Mouse (Mus musculus): Measurements from ENCODE around the gene Lemd1. TPM values are rescaled to one million over a fixed set of nuclear protein-coding genes. Genes with fewer than 3 reads are reported as not detected.

Lemd1 gene
- polyA plus RNA-seq, 1 experiment from 2014 or later: 22.6 TPM

GRCm38 (mm10) chr1:132196337-132196736 is 5.1 kb downstream of the Lemd1 start:
- Histone ChIP-seq H3K9me3 (no peaks in the 10 kb centered on the region), H3K4me3 (no peak overlapping the region), H3K36me3 (no peaks in the 10 kb centered on the region), H3K4me1 (replicated peaks) (peaks cover 98% of the 10 kb centered on the region), H3K9ac (peak overlapping the region; percentile 56), H3K4me2 (peak overlapping the region; percentile 86), H3K27me3 (0 out of 2 replicates have a peak, but pooled peaks cover 6% of the 10 kb centered on the region), H3K27ac (replicated peaks) (no peak overlapping the region)
- no peak for ATAC-seq (ENCODE audit: low read depth)
- WGBS: 9% methylated on average over 7 of the region's 7 CpGs

- H3K9me3 ChIP-seq: no peaks in the 10 kb centered on the region
- H3K4me1 ChIP-seq (replicated peaks): peaks cover 98% of the 10 kb centered on the region
- H3K4me2 ChIP-seq: peak overlapping the region; percentile 24; the same call in 1 of the 2 replicates
- no peak overlapping the region for H3K4me3 ChIP-seq
- H3K27me3 ChIP-seq: 0 out of 2 replicates have a peak, but pooled peaks cover 2% of the 10 kb centered on the region
- H3K36me3 ChIP-seq: no peaks in the 10 kb centered on the region
- no peak for ATAC-seq (ENCODE audit: low read depth)
- peak overlapping the region; percentile 22; the same call in 1 of the 2 replicates for H3K9ac ChIP-seq
- WGBS: 4% methylated on average over 9 of the region's 9 CpGs
- H3K27ac ChIP-seq (replicated peaks): peak overlapping the region; percentile 28; the same call in 1 of the 2 replicates
Measured at GRCm38 (mm10) chr1:132197666-132198065, 6.4 kb downstream of the Lemd1 start.

- Histone ChIP-seq H3K9ac (0 out of 2 replicates have a peak overlapping the region, but pooled peaks have one; percentile 22), H3K9me3 (no peaks in the 10 kb centered on the region), H3K4me2 (0 out of 2 replicates have a peak overlapping the region, but pooled peaks have one; percentile 24), H3K27me3 (no peaks in the 10 kb centered on the region), H3K27ac (replicated peaks) (no peak overlapping the region), H3K36me3 (no peaks in the 10 kb centered on the region), H3K4me3 (no peak overlapping the region), H3K4me1 (replicated peaks) (peaks cover 89% of the 10 kb centered on the region)
- 71% methylated on average over 16 of the region's 16 CpGs for WGBS
- no peak for ATAC-seq (ENCODE audit: low read depth)
Measured at GRCm38 (mm10) chr1:132198401-132199071, 7.3 kb downstream of the Lemd1 start.

- ATAC-seq (ENCODE audit: low read depth): no peak
Measured at GRCm38 (mm10) chr1:132199244-132199643, 8.0 kb downstream of the Lemd1 start.

GRCm38 (mm10) chr1:132199934-132200333 is 8.7 kb downstream of the Lemd1 start:
- Histone ChIP-seq H3K9me3 (no peaks in the 10 kb centered on the region), H3K9ac (peak overlapping the region; percentile 64), H3K4me2 (peak overlapping the region; percentile 45), H3K36me3 (peaks cover 8% of the 10 kb centered on the region; the same call in 1 of the 2 replicates), H3K4me1 (replicated peaks) (peaks cover 78% of the 10 kb centered on the region), H3K4me3 (peak overlapping the region; percentile 7), H3K27ac (replicated peaks) (peak overlapping the region; percentile 34), H3K27me3 (no peaks in the 10 kb centered on the region)
- WGBS: 11% methylated on average over 12 of the region's 12 CpGs
- no peak for ATAC-seq (ENCODE audit: low read depth)

More at GRCm38 (mm10) chr1:132199244-132199643, 8.0 kb downstream of the Lemd1 start:
- Histone ChIP-seq H3K36me3 (peaks cover 3% of the 10 kb centered on the region; the same call in 1 of the 2 replicates), H3K4me3 (no peak overlapping the region), H3K9ac (no peak overlapping the region), H3K9me3 (no peaks in the 10 kb centered on the region), H3K4me2 (no peak overlapping the region), H3K27me3 (no peaks in the 10 kb centered on the region), H3K27ac (replicated peaks) (no peak overlapping the region), H3K4me1 (replicated peaks) (peaks cover 82% of the 10 kb centered on the region)
- 70% methylated on average over 6 of the region's 6 CpGs for WGBS

GRCm38 (mm10) chr1:132200562-132201510 is 9.6 kb downstream of the Lemd1 start:
- no peaks in the 10 kb centered on the region for H3K9me3 ChIP-seq
- H3K27me3 ChIP-seq: no peaks in the 10 kb centered on the region
- peak overlapping the region; percentile 27 for H3K4me3 ChIP-seq
- 7% methylated on average over 11 of the region's 11 CpGs for WGBS
- H3K27ac ChIP-seq (replicated peaks): peak overlapping the region; percentile 66; the same call in 1 of the 2 replicates
- peak; percentile 86 for ATAC-seq (ENCODE audit: low read depth)
- peaks cover 71% of the 10 kb centered on the region for H3K4me1 ChIP-seq (replicated peaks)
- peak overlapping the region; percentile 64 for H3K9ac ChIP-seq
- H3K36me3 ChIP-seq: peaks cover 16% of the 10 kb centered on the region
- peak overlapping the region; percentile 45 for H3K4me2 ChIP-seq

GRCm38 (mm10) chr1:132201511-132201860 is 10.3 kb downstream of the Lemd1 start:
- Histone ChIP-seq H3K4me3 (peak overlapping the region; percentile 27; the same call in 1 of the 2 replicates), H3K4me1 (replicated peaks) (peaks cover 71% of the 10 kb centered on the region)
- ATAC-seq (ENCODE audit: low read depth): no peak

GRCm38 (mm10) chr1:132201936-132202335 is 10.7 kb downstream of the Lemd1 start:
- no peaks in the 10 kb centered on the region for H3K27me3 ChIP-seq
- peaks cover 22% of the 10 kb centered on the region for H3K36me3 ChIP-seq
- H3K4me3 ChIP-seq: peak overlapping the region; percentile 27; the same call in 1 of the 2 replicates
- H3K9me3 ChIP-seq: no peaks in the 10 kb centered on the region
- 0 out of 2 replicates have a peak overlapping the region, but pooled peaks have one; percentile 64 for H3K9ac ChIP-seq
- 63% methylated on average over 2 of the region's 2 CpGs for WGBS
- H3K27ac ChIP-seq (replicated peaks): no peak overlapping the region
- ATAC-seq (ENCODE audit: low read depth): no peak
- H3K4me1 ChIP-seq (replicated peaks): peaks cover 69% of the 10 kb centered on the region
- peak overlapping the region; percentile 45; the same call in 1 of the 2 replicates for H3K4me2 ChIP-seq

More at GRCm38 (mm10) chr1:132201511-132201860, 10.3 kb downstream of the Lemd1 start:
- H3K36me3 ChIP-seq: peaks cover 22% of the 10 kb centered on the region
- WGBS: 31% methylated on average over 4 of the region's 4 CpGs
- H3K27ac ChIP-seq (replicated peaks): peak overlapping the region; percentile 66; the same call in 1 of the 2 replicates
- no peaks in the 10 kb centered on the region for H3K27me3 ChIP-seq
- no peaks in the 10 kb centered on the region for H3K9me3 ChIP-seq
- H3K9ac ChIP-seq: peak overlapping the region; percentile 64
- peak overlapping the region; percentile 45 for H3K4me2 ChIP-seq

- H3K9ac ChIP-seq: no peak overlapping the region
- ATAC-seq (ENCODE audit: low read depth): no peak
- peaks cover 69% of the 10 kb centered on the region for H3K4me1 ChIP-seq (replicated peaks)
- H3K27me3 ChIP-seq: no peaks in the 10 kb centered on the region
- no peak overlapping the region for H3K27ac ChIP-seq (replicated peaks)
- H3K36me3 ChIP-seq: peaks cover 22% of the 10 kb centered on the region
- no peak overlapping the region for H3K4me2 ChIP-seq
- no peaks in the 10 kb centered on the region for H3K9me3 ChIP-seq
- 91% methylated on average over 5 of the region's 5 CpGs for WGBS
- H3K4me3 ChIP-seq: no peak overlapping the region
Measured at GRCm38 (mm10) chr1:132202771-132203170, 11.5 kb downstream of the Lemd1 start.

GRCm38 (mm10) chr1:132205958-132206357 is 14.7 kb downstream of the Lemd1 start:
- Histone ChIP-seq H3K36me3 (peaks cover 22% of the 10 kb centered on the region), H3K4me2 (no peak overlapping the region), H3K4me3 (no peak overlapping the region), H3K27me3 (no peaks in the 10 kb centered on the region), H3K9ac (no peak overlapping the region), H3K4me1 (replicated peaks) (peaks cover 69% of the 10 kb centered on the region), H3K9me3 (no peaks in the 10 kb centered on the region), H3K27ac (replicated peaks) (no peak overlapping the region; the same call in 1 of the 2 replicates)
- WGBS: 77% methylated on average over 5 of the region's 5 CpGs
- no peak for ATAC-seq (ENCODE audit: low read depth)

- Histone ChIP-seq H3K4me1 (replicated peaks) (peaks cover 69% of the 10 kb centered on the region), H3K27ac (replicated peaks) (no peak overlapping the region), H3K9ac (no peak overlapping the region), H3K4me2 (no peak overlapping the region), H3K9me3 (no peaks in the 10 kb centered on the region), H3K36me3 (peaks cover 22% of the 10 kb centered on the region), H3K27me3 (no peaks in the 10 kb centered on the region), H3K4me3 (no peak overlapping the region)
- no peak for ATAC-seq (ENCODE audit: low read depth)
- 75% methylated on average over 3 of the region's 3 CpGs for WGBS
Measured at GRCm38 (mm10) chr1:132206828-132207227, 15.6 kb downstream of the Lemd1 start.
